Mouse (Mus musculus) CD4-positive, CD25-positive, alpha-beta regulatory T cell, adult 9 weeks (primary cell): ENCODE data around the gene Syf2. TPM values are rescaled to one million over a fixed set of nuclear protein-coding genes. Genes with fewer than 3 reads are reported as not detected.

ENCODE experiments used
- polyA plus RNA-seq: library from polyadenylated mRNA; unstranded; fragments of 100-300 nt; shearing (Covaris generic); gene quantifications from one replicate; pipeline ENCODE4 v1.2.1, GENCODE M21; 2017

The Syf2 gene
- 231 TPM for polyA plus RNA-seq

DNA sequence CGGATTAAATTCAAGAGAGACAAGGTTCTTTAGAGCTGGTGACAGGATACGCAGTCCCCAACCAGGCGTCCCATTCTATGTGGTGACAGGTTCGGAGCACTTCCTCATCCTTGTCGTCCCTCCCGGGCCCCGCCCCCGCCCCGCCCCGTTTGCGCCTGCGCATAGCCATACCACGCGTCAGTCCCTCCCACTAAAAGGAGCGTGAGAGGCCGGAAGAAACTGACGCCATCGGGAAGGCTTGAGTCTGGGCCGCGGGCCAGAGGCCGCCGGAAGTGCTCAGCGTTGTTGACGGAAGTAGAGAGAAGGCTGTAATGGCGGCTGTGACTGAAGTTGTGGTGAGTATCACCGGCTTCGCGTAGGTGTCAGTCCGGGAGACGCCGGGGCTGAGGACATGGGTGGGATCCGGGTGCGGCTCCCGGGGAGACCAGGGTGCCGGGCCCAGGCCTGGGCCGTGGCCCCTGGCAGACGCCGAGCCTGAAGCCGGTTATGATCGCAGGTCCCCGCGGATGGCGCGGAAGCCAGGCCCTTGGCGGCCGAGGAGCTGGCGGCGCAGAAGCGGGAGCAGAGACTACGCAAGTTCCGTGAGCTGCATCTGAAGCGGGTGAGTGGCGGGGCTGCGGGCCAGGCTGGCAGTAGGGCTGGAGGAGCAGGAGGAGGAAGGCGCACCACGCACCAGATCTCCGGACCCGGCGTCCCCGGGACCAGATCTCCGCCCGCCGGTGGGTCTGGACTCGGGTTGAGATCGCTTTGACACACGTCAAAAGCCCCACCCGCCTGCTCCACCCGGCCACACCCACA lies at the start of gene Syf2:
Gene Syf2 (plus strand): TSS at position 215 of the 798 bp plus-strand sequence.

DNA sequence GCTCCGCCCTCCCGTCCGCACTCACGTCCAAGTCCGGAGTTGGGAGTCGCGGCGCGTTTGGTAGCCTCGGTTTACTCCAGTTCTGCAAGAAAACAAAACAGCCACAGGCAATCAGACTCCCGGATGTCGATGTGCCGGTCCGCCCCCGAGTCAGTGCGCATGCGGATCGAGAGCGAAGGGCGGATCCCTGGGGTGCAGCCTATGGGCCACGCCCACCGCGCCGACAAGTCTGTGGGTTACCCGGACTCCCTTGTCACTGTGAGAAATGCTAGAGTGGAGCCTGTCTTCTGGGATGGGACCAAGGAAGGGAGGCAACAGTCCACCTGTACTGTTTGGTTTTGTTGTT lies 15.9 kb upstream of the Syf2 start, which contains the start of gene Tmem50a:
Gene Tmem50a (minus strand): TSS at position 161 of the 346 bp plus-strand sequence.

DNA sequence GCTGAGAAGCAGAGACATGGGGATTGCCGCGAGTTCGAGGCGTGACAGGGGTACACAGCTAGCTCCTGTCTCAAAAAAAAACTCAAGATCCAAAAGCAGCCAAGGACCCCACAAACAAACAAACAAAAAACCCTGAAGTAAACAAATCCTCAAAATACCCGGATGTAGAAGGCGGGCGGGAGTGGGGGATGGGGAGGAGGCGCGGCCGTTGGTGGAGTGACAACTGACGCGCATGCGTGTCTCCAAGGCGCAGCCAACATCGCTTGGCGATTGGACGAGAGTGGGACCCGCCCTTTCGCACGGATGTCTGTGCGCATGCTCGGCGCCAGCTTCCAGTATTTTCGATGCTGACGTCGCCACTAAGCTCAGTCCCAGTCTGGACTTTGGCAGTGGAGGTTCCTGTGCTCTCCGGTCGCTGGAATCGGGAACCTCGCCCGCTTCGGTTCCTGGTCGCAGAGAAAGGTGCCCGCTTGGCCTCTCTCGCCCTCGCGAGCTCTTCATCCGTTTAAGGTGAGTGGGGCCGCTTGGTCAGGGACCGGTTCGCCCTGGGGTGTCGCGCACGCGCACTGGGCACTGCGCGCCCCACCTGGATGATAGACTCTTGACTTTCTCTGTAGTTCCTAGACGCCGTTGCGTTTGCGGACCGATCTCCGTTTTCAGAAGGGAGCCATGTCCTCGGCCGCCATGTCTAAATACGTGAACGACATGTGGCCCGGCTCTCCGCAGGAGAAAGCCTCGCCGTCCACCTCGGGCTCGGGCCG lies 7.3 kb upstream of the Syf2 start, which contains the start of gene Rsrp1:
Gene Rsrp1 (plus strand): TSS at position 335 of the 761 bp plus-strand sequence.

Other genes with a start within 250 kb of the Syf2 start
- 0.99 TPM for gene Man1c1, start 226.6 kb upstream of the Syf2 start, polyA plus RNA-seq
- gene Ldlrap1, start 162.9 kb upstream of the Syf2 start, polyA plus RNA-seq = 35.7 TPM
- 5.0 TPM for gene Maco1, start 77.6 kb upstream of the Syf2 start, polyA plus RNA-seq
- gene Rhd, start 66.4 kb upstream of the Syf2 start, polyA plus RNA-seq = 0.48 TPM
- gene Tmem50a, start 15.9 kb upstream of the Syf2 start, polyA plus RNA-seq = 557 TPM
- 117 TPM for gene Rsrp1, start 7.3 kb upstream of the Syf2 start, polyA plus RNA-seq
- gene Runx3, start 189.8 kb downstream of the Syf2 start, polyA plus RNA-seq = 4.9 TPM